Mouse (Mus musculus) liver, embryonic 14.5 days (tissue): ENCODE data around the gene Unc13d. TPM values are rescaled to one million over a fixed set of nuclear protein-coding genes. Genes with fewer than 3 reads are reported as not detected.

ENCODE experiments used
- ATAC-seq: fragments of 200-750 bp; cut with Nextera tagmentation; 2 replicates; pipeline ENCODE4 v1.8.0; 2017; ENCODE audit warnings: moderate number of reproducible peaks, mild to moderate bottlenecking, moderate library complexity; ENCODE audit not compliant: insufficient read depth
- DNase-seq, 3 experiments: peaks; one replicate each; pipeline ENCODE4 v3.0.0-alpha.2; 2012 to 2013; ENCODE audit warnings: low read depth in 3 of 3, low spot score in 3 of 3
- H3K27ac ChIP-seq: fragments of 300-500 bp; sonication (generic); 2 replicates; pipeline ENCODE4 v1.5.1; 2014; ENCODE audit warnings: moderate library complexity, mild to moderate bottlenecking, control low read depth, inconsistent platforms
- H3K27me3 ChIP-seq: fragments of 300-500 bp; sonication (generic); 2 replicates; pipeline ENCODE4 v1.6.1; 2014; ENCODE audit warnings: mild to moderate bottlenecking, low read length, moderate library complexity; ENCODE audit not compliant: control insufficient read depth, insufficient read depth
- H3K36me3 ChIP-seq: fragments of 300-500 bp; sonication (generic); replicated peaks from 2 replicates; pipeline ENCODE4 v1.6.1; 2014; ENCODE audit warnings: low read depth; ENCODE audit not compliant: control insufficient read depth, insufficient read depth
- H3K4me1 ChIP-seq, 2 experiments: fragments of 200-500 bp in 1 of 2; fragments of 300-500 bp in 1 of 2; sonication (generic) in 1 of 2; replicated peaks; 2 replicates each; pipeline ENCODE4 v1.6.1; 2012 to 2014; ENCODE audit warnings: antibody characterized with exemption in 1 of 2, inconsistent platforms in 1 of 2, low read length in 1 of 2; ENCODE audit not compliant: control insufficient read depth in 2 of 2, insufficient read depth in 2 of 2
- H3K4me2 ChIP-seq: fragments of 300-500 bp; sonication (generic); 2 replicates; pipeline ENCODE4 v1.6.1; 2014; ENCODE audit warnings: low read depth, mild to moderate bottlenecking, control low read depth, moderate library complexity
- H3K4me3 ChIP-seq, 2 experiments: fragments of 200-500 bp in 1 of 2; fragments of 300-500 bp in 1 of 2; sonication (generic) in 1 of 2; 2 replicates each; pipeline ENCODE4 v1.5.1; 2012 to 2014; ENCODE audit warnings: low read depth in 2 of 2, low read length in 2 of 2, mild to moderate bottlenecking in 2 of 2, control low read depth in 1 of 2, inconsistent platforms in 1 of 2, moderate library complexity in 1 of 2; ENCODE audit not compliant: insufficient read depth in 1 of 2
- H3K9ac ChIP-seq: fragments of 300-500 bp; sonication (generic); replicated peaks from 2 replicates; pipeline ENCODE4 v1.6.1; 2014; ENCODE audit warnings: mild to moderate bottlenecking, control low read depth, moderate library complexity
- H3K9me3 ChIP-seq: fragments of 300-500 bp; sonication (generic); 2 replicates; pipeline ENCODE4 v1.6.1; 2016; ENCODE audit warnings: low read length, mixed read lengths; ENCODE audit not compliant: control insufficient read depth
- CTCF ChIP-seq: IDR thresholded peaks from 2 replicates; pipeline ENCODE4 v1.5.1; 2016; ENCODE audit warnings: antibody characterized with exemption, low read depth, control low read depth
- EP300 ChIP-seq: IDR thresholded peaks from 2 replicates; pipeline ENCODE4 v1.6.1; 2016; ENCODE audit warnings: antibody characterized with exemption, low read depth
- WGBS: fragments of 180-500 bp; shearing (Covaris S2); extraction: QIAGEN DNeasy Blood & Tissue Kit; methylation state at CpG from one replicate; pipeline ENCODE4 v1.1.7; 2014; ENCODE audit not compliant: insufficient replicate concordance; 5-methylcytosine and 5-hydroxymethylcytosine counted together
- polyA plus RNA-seq, 2 experiments: library from polyadenylated mRNA; depleted of rRNA in 1 of 2; stranded (reverse) in 1 of 2; unstranded in 1 of 2; fragments of >200 nt; fragmentation: Nextera tagmentation in 1 of 2; extraction: Ambion mirVana in 1 of 2; gene quantifications; 2 replicates each; pipeline versions ENCODE4 v1.2.1 to v1.2.3; 2012 to 2014

The Unc13d gene
- polyA plus RNA-seq, 2 experiments = 16.8 to 18.7 TPM

GRCm38 (mm10) chr11:116018106-116018505 lies 59.7 kb downstream of the Unc13d start:
- no peaks in the 10 kb centered on the region; the same call in 1 of the 2 replicates for H3K27me3 ChIP-seq
- peaks cover 3 to 4% of the 10 kb centered on the region in 2 experiments; a peak in 3 of 4 replicates for H3K4me1 ChIP-seq
- peaks cover 16% of the 10 kb centered on the region for H3K36me3 ChIP-seq
- no peak overlapping the region for H3K4me3 ChIP-seq
- DNase-seq = no peak
- H3K4me2 ChIP-seq = no peak overlapping the region
- WGBS = 31% methylated on average over 6 of the region's 6 CpGs
- no peak overlapping the region for H3K9ac ChIP-seq
- no peaks in the 10 kb centered on the region for H3K9me3 ChIP-seq
- no peak for ATAC-seq
- H3K27ac ChIP-seq = no peak overlapping the region
- TF ChIP-seq CTCF (peak; percentile 78), EP300 (no peak)

DNA sequence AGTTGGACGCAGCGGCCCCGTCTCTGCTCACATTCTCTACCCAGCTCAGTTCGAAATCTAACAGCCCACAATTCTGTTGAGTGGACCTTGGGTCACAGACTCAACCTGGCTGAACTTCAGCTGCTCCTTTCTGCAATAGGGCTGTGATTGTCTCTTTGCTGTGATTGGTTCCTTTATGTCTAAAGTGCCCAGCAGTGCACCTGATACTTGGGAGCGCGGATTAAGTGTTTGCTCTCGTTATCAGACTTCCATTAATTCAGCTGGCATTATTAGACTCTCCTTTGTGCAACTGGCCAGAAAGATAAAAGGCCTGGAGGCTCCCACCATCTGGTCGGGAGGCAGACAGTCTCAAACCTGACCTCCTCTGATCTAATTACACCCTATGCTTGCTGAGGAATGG lies 62.9 kb downstream of the Unc13d start:
- H3K4me2 ChIP-seq = no peak overlapping the region
- ATAC-seq = peak; percentile 10; the same call in 1 of the 2 replicates
- no peak for DNase-seq

GRCm38 (mm10) chr11:116012262-116012947 lies 65.4 kb downstream of the Unc13d start, which contains the start of gene Galk1:
TSS of gene Galk1 (minus strand) at chr11:116012719.
- peak; percentile 71 to 78 (median 75) for DNase-seq
- Histone ChIP-seq H3K9ac (peak within 1 kb of the TSS; percentile 49), H3K4me3 (peak within 1 kb of the TSS; percentile 60 to 61), H3K27me3 (no peaks in the 10 kb centered on the region; the same call in 1 of the 2 replicates), H3K4me1 (peaks cover 0 to 7% of the 10 kb centered on the region in 2 experiments; a peak in 2 of 4 replicates), H3K27ac (no peak within 1 kb of the TSS), H3K9me3 (no peaks in the 10 kb centered on the region), H3K4me2 (peak within 1 kb of the TSS; percentile 67), H3K36me3 (no peaks in the 10 kb centered on the region)
- TF ChIP-seq CTCF (no peak), EP300 (no peak)
- ATAC-seq = peak; percentile 83
- WGBS = under 1% methylated on average over 54 of the region's 55 CpGs

More for the DNA sequence above, 62.9 kb downstream of the Unc13d start:
- Histone ChIP-seq H3K36me3 (no peaks in the 10 kb centered on the region), H3K27ac (no peak overlapping the region), H3K27me3 (no peaks in the 10 kb centered on the region; the same call in 1 of the 2 replicates), H3K4me3 (no peak overlapping the region), H3K9ac (no peak overlapping the region), H3K9me3 (no peaks in the 10 kb centered on the region), H3K4me1 (peaks cover 0 to 7% of the 10 kb centered on the region in 2 experiments; a peak in 2 of 4 replicates)
- TF ChIP-seq EP300 = peak; percentile 45; the same call in 1 of the 2 replicates
- no peak for TF ChIP-seq CTCF
- 40% methylated on average over 8 of the region's 8 CpGs for WGBS

Other genes starting within 250 kb of the Unc13d start
- gene Myo15b, start 219.6 kb downstream of the Unc13d start, polyA plus RNA-seq (2012; rRNA removed) = 0.36 and 0.42 TPM in 2 replicates
- gene Myo15b, start 219.6 kb downstream of the Unc13d start, polyA plus RNA-seq (2014; fragmentation: Nextera tagmentation; extraction: Ambion mirVana) = 0.09 and 0.29 TPM in 2 replicates
- gene Smim5, start 178.0 kb downstream of the Unc13d start, polyA plus RNA-seq (2012; rRNA removed) = 20.6 and 25.1 TPM in 2 replicates
- 45.3 and 48.8 TPM in 2 replicates for gene Smim5, start 178.0 kb downstream of the Unc13d start, polyA plus RNA-seq (2014; fragmentation: Nextera tagmentation; extraction: Ambion mirVana)
- gene Smim6, start 165.9 kb downstream of the Unc13d start, polyA plus RNA-seq (2012; rRNA removed) = 1.5 and 1.8 TPM in 2 replicates
- gene Smim6, start 165.9 kb downstream of the Unc13d start, polyA plus RNA-seq (2014; fragmentation: Nextera tagmentation; extraction: Ambion mirVana) = 2.0 and 2.2 TPM in 2 replicates
- gene Sap30bp, start 144.7 kb downstream of the Unc13d start, polyA plus RNA-seq (2012; rRNA removed) = 8.7 and 22.6 TPM in 2 replicates
- 20.0 and 21.2 TPM in 2 replicates for gene Sap30bp, start 144.7 kb downstream of the Unc13d start, polyA plus RNA-seq (2014; fragmentation: Nextera tagmentation; extraction: Ambion mirVana)
- gene Recql5, start 144.5 kb downstream of the Unc13d start, polyA plus RNA-seq (2012; rRNA removed) = 6.7 and 7.3 TPM in 2 replicates
- 6.1 and 6.5 TPM in 2 replicates for gene Recql5, start 144.5 kb downstream of the Unc13d start, polyA plus RNA-seq (2014; fragmentation: Nextera tagmentation; extraction: Ambion mirVana)
- 0.10 and 0.11 TPM in 2 replicates for gene Itgb4, start 103.3 kb downstream of the Unc13d start, polyA plus RNA-seq (2012; rRNA removed)
- gene Itgb4, start 103.3 kb downstream of the Unc13d start, polyA plus RNA-seq (2014; fragmentation: Nextera tagmentation; extraction: Ambion mirVana) = 0.16 and 0.17 TPM in 2 replicates
- 55.9 and 59.1 TPM in 2 replicates for gene Galk1, start 65.2 kb downstream of the Unc13d start, polyA plus RNA-seq (2012; rRNA removed)
- gene Galk1, start 65.2 kb downstream of the Unc13d start, polyA plus RNA-seq (2014; fragmentation: Nextera tagmentation; extraction: Ambion mirVana) = 102 and 113 TPM in 2 replicates
- 173 and 248 TPM in 2 replicates for gene H3f3b, start 50.0 kb downstream of the Unc13d start, polyA plus RNA-seq (2012; rRNA removed)
- gene H3f3b, start 50.0 kb downstream of the Unc13d start, polyA plus RNA-seq (2014; fragmentation: Nextera tagmentation; extraction: Ambion mirVana) = 651 and 676 TPM in 2 replicates
- gene Unk, start 47.6 kb downstream of the Unc13d start, polyA plus RNA-seq (2012; rRNA removed) = 10.4 and 12.1 TPM in 2 replicates
- 6.4 and 7.9 TPM in 2 replicates for gene Unk, start 47.6 kb downstream of the Unc13d start, polyA plus RNA-seq (2014; fragmentation: Nextera tagmentation; extraction: Ambion mirVana)
- gene Wbp2, start 9.0 kb upstream of the Unc13d start, polyA plus RNA-seq (2012; rRNA removed) = 46.2 and 57.4 TPM in 2 replicates
- gene Wbp2, start 9.0 kb upstream of the Unc13d start, polyA plus RNA-seq (2014; fragmentation: Nextera tagmentation; extraction: Ambion mirVana) = 74.5 and 87.6 TPM in 2 replicates
- gene Trim47, start 49.2 kb upstream of the Unc13d start, polyA plus RNA-seq (2012; rRNA removed) = 1.8 and 2.0 TPM in 2 replicates
- 2.2 and 3.2 TPM in 2 replicates for gene Trim47, start 49.2 kb upstream of the Unc13d start, polyA plus RNA-seq (2014; fragmentation: Nextera tagmentation; extraction: Ambion mirVana)
- gene Trim65, start 53.2 kb upstream of the Unc13d start, polyA plus RNA-seq (2012; rRNA removed) = 1.4 and 1.5 TPM in 2 replicates
- 0.83 and 0.97 TPM in 2 replicates for gene Trim65, start 53.2 kb upstream of the Unc13d start, polyA plus RNA-seq (2014; fragmentation: Nextera tagmentation; extraction: Ambion mirVana)
- gene Mrpl38, start 60.9 kb upstream of the Unc13d start, polyA plus RNA-seq (2012; rRNA removed) = 17.5 and 24.8 TPM in 2 replicates
- 39.5 and 49.2 TPM in 2 replicates for gene Mrpl38, start 60.9 kb upstream of the Unc13d start, polyA plus RNA-seq (2014; fragmentation: Nextera tagmentation; extraction: Ambion mirVana)
- gene Fbf1, start 90.2 kb upstream of the Unc13d start, polyA plus RNA-seq (2012; rRNA removed) = 5.8 and 8.7 TPM in 2 replicates
- 3.1 and 3.5 TPM in 2 replicates for gene Fbf1, start 90.2 kb upstream of the Unc13d start, polyA plus RNA-seq (2014; fragmentation: Nextera tagmentation; extraction: Ambion mirVana)
- gene Ten1, start 120.9 kb upstream of the Unc13d start, polyA plus RNA-seq (2012; rRNA removed) = 17.7 and 19.6 TPM in 2 replicates
- 27.3 and 29.3 TPM in 2 replicates for gene Ten1, start 120.9 kb upstream of the Unc13d start, polyA plus RNA-seq (2014; fragmentation: Nextera tagmentation; extraction: Ambion mirVana)
- 12.3 and 14.8 TPM in 2 replicates for gene Acox1, start 121.1 kb upstream of the Unc13d start, polyA plus RNA-seq (2012; rRNA removed)
- 16.6 and 18.6 TPM in 2 replicates for gene Acox1, start 121.1 kb upstream of the Unc13d start, polyA plus RNA-seq (2014; fragmentation: Nextera tagmentation; extraction: Ambion mirVana)
- gene Evpl, start 160.1 kb upstream of the Unc13d start, polyA plus RNA-seq (2012; rRNA removed) = 0.03 and 0.09 TPM in 2 replicates
- 0.04 and 0.13 TPM in 2 replicates for gene Evpl, start 160.1 kb upstream of the Unc13d start, polyA plus RNA-seq (2014; fragmentation: Nextera tagmentation; extraction: Ambion mirVana)
- 31.9 and 37.6 TPM in 2 replicates for gene Srp68, start 196.3 kb upstream of the Unc13d start, polyA plus RNA-seq (2012; rRNA removed)
- 28.8 and 33.8 TPM in 2 replicates for gene Srp68, start 196.3 kb upstream of the Unc13d start, polyA plus RNA-seq (2014; fragmentation: Nextera tagmentation; extraction: Ambion mirVana)
- 0.02 TPM in 1 of 2 replicates, not detected in the other for gene Galr2, start 203.0 kb upstream of the Unc13d start, polyA plus RNA-seq (2012; rRNA removed)
- not detected in 2 replicates for gene Galr2, start 203.0 kb upstream of the Unc13d start, polyA plus RNA-seq (2014; fragmentation: Nextera tagmentation; extraction: Ambion mirVana)
- 7.1 and 8.8 TPM in 2 replicates for gene Exoc7, start 229.3 kb upstream of the Unc13d start, polyA plus RNA-seq (2012; rRNA removed)
- gene Exoc7, start 229.3 kb upstream of the Unc13d start, polyA plus RNA-seq (2014; fragmentation: Nextera tagmentation; extraction: Ambion mirVana) = 14.9 and 16.7 TPM in 2 replicates